Mouse (Mus musculus): ENCODE data around the gene B3galt2. TPM values are rescaled to one million over a fixed set of nuclear protein-coding genes. Genes with fewer than 3 reads are reported as not detected.
"Not testable (repeated sequence)": the region's sequence is repeated elsewhere in the genome, so short reads cannot be mapped to it uniquely, and the experiment has no call there.

The B3galt2 gene
- 5.6 and 9.2 TPM in 2 replicates for polyA plus RNA-seq (2012; rRNA removed)

GRCm38 (mm10) chr1:143640650-143641407 is at the start of gene B3galt2:
Gene B3galt2, plus strand, starts transcription at chr1:143640664.
- DNase-seq (ENCODE audit: extremely low spot score in 1 of 2, low spot score in 1 of 2), result peak; percentile 60 to 85

- DNase-seq (ENCODE audit: extremely low spot score in 1 of 2, low spot score in 1 of 2), result no peak
These were observed 43.6 kb upstream of the B3galt2 start for GRCm38 (mm10) chr1:143596864-143597263.

- no peak for DNase-seq (ENCODE audit: extremely low spot score in 1 of 2, low spot score in 1 of 2)
These were observed 31.6 kb upstream of the B3galt2 start for GRCm38 (mm10) chr1:143608911-143609310.

GRCm38 (mm10) chr1:143612901-143613300 is 27.6 kb upstream of the B3galt2 start:
- no peak for DNase-seq (ENCODE audit: extremely low spot score in 1 of 2, low spot score in 1 of 2)

- DNase-seq (ENCODE audit: extremely low spot score in 1 of 2, low spot score in 1 of 2), result no peak
These were observed 20.7 kb upstream of the B3galt2 start for GRCm38 (mm10) chr1:143619760-143620159.

- DNase-seq (ENCODE audit: extremely low spot score in 1 of 2, low spot score in 1 of 2), result no peak
These were observed 18.5 kb upstream of the B3galt2 start for GRCm38 (mm10) chr1:143621930-143622329.

GRCm38 (mm10) chr1:143622634-143623033 is 17.8 kb upstream of the B3galt2 start:
- DNase-seq (ENCODE audit: extremely low spot score in 1 of 2, low spot score in 1 of 2), result no peak

- no peak for DNase-seq (ENCODE audit: extremely low spot score in 1 of 2, low spot score in 1 of 2)
These were observed 9.1 kb upstream of the B3galt2 start for GRCm38 (mm10) chr1:143631337-143631736.

GRCm38 (mm10) chr1:143632361-143632760 is 8.1 kb upstream of the B3galt2 start:
- no peak for DNase-seq (ENCODE audit: extremely low spot score in 1 of 2, low spot score in 1 of 2)

GRCm38 (mm10) chr1:143632854-143633587 is 7.4 kb upstream of the B3galt2 start:
- no peak for DNase-seq (ENCODE audit: extremely low spot score in 1 of 2, low spot score in 1 of 2)

- DNase-seq (ENCODE audit: extremely low spot score in 1 of 2, low spot score in 1 of 2), result peak in 1 of 2 experiments; percentile 71
These were observed 3.8 kb downstream of the B3galt2 start for GRCm38 (mm10) chr1:143644221-143644620.

- DNase-seq (ENCODE audit: extremely low spot score in 1 of 2, low spot score in 1 of 2), result no peak
These were observed 4.9 kb downstream of the B3galt2 start for GRCm38 (mm10) chr1:143645386-143645785.

GRCm38 (mm10) chr1:143646219-143646618 is 5.8 kb downstream of the B3galt2 start:
- DNase-seq (ENCODE audit: extremely low spot score in 1 of 2, low spot score in 1 of 2), result peak in 1 of 2 experiments; percentile 35

GRCm38 (mm10) chr1:143650317-143650716 is 9.9 kb downstream of the B3galt2 start:
- DNase-seq (ENCODE audit: extremely low spot score in 1 of 2, low spot score in 1 of 2), result no peak

GRCm38 (mm10) chr1:143653646-143654045 is 13.2 kb downstream of the B3galt2 start:
- DNase-seq (ENCODE audit: extremely low spot score in 1 of 2, low spot score in 1 of 2), result no peak

GRCm38 (mm10) chr1:143663197-143663596 is 22.7 kb downstream of the B3galt2 start:
- DNase-seq (ENCODE audit: extremely low spot score in 1 of 2, low spot score in 1 of 2), result no peak

- not testable (repeated sequence) for DNase-seq (ENCODE audit: extremely low spot score in 1 of 2, low spot score in 1 of 2)
These were observed 24.3 kb downstream of the B3galt2 start for GRCm38 (mm10) chr1:143664786-143665185.

- peak in 1 of 2 experiments; percentile 42 for DNase-seq (ENCODE audit: extremely low spot score in 1 of 2, low spot score in 1 of 2)
These were observed 35.4 kb downstream of the B3galt2 start for GRCm38 (mm10) chr1:143675734-143676361.

GRCm38 (mm10) chr1:143681108-143681507 is 40.6 kb downstream of the B3galt2 start:
- DNase-seq (ENCODE audit: extremely low spot score in 1 of 2, low spot score in 1 of 2), result no peak

- no peak for DNase-seq (ENCODE audit: extremely low spot score in 1 of 2, low spot score in 1 of 2)
These were observed 44.4 kb downstream of the B3galt2 start for GRCm38 (mm10) chr1:143684849-143685248.

- DNase-seq (ENCODE audit: extremely low spot score in 1 of 2, low spot score in 1 of 2), result no peak
These were observed 61.3 kb downstream of the B3galt2 start for GRCm38 (mm10) chr1:143701736-143702135.
